Mouse (Mus musculus) heart, adult 9 months (tissue): ENCODE data around the gene Gbe1.

Source experiments
- DNase-seq, 2 experiments: peaks; one replicate each; pipeline ENCODE4 v3.0.0; 2022; ENCODE audit warnings: low spot score in 2 of 2

The Gbe1 gene

DNA sequence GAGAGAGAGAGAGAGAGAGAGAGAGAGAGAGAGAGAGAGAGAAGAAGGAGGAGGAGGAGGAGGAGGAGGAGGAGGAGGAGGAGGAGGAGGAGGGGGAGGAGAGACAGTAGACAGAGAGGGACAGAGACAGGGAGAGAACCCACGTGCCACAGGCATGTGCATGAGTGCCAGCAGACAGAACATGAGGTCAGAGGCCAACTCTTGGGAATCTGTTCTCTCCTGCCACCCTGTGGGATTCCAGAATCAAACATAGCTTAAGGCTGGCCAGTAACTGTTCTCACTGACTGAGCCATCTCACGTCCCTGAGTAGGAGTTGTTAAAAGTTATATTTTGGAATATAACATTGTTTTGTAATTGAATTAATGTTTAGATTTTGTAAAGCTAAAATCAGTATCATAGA lies 39.3 kb downstream of the Gbe1 start:
- peak; percentile 50 to 62 for DNase-seq

DNA sequence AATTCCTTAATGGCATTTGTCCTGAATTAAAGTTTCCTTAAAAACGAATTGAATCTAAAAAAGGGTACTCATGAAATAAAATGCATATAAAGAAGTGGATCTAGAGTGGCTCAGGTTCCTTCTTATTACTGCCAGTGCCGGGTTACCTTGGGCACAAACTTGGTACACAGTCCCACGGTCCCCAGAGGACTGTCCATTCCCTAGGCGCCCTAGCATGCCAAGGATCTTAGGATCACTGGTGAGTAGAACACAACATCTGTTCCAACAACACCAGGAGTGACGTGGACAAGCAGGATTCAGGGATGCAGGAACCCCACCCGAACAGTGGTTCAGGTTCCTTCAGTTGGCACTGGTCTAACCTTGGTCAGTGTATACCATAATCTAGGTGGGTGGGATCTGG lies 44.6 kb downstream of the Gbe1 start:
- DNase-seq: no peak

DNA sequence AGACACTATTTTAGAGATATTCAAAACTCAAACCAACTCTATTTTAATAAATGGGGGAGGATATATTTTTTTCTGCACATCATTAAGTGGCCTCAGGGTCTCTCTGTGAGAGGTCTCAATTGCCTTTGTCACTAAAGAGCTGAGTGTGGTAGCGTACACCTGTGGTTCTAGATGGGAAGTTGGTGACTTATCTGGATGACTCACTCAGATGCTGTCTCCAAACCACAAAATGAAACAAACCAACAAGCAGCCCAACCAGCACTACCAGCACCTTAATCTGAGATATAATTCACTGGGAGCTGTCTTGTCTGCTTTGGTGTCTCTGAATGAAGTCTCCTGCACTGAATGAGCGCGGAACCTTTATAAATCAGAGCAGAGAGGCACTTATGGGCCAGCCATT lies 51.5 kb downstream of the Gbe1 start:
- no peak for DNase-seq

DNA sequence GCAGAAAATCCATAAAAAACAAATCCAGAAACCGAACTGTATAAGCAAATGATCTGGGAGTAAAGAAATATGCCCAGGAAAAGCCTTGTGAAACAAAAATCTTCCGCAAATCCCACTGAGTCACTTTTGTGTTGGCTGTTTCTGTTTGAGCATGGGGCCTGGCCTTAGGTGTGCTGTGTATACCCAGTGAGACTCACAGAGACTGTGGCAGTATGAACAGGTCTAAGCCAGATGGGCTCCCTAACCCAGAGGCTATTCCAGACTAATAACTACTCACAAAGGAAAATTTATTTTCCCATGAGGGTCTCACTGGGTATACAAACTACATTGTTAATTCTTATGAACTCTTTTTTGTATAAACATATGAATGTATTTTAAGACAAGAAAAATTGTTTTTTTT lies 67.3 kb downstream of the Gbe1 start:
- no peak for DNase-seq

DNA sequence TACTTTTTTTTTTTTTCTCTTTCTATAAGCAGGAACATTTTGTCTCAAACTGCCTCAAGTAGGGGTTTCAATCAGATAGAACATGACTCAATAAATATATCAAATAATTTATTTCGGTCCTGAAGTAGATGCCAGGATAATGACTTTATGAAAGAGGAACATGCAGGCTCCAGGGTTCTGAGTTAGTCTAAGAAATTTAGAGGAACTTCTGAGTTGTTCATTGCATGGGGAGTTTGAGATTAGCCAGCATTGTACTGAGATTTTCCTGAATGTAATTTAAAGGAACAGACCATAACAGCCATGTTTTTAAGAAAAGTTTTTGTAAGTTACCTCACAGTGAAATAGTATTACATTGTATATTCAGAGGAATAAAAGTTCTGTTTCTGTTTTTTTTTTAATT lies 71.7 kb downstream of the Gbe1 start:
- DNase-seq: no peak

DNA sequence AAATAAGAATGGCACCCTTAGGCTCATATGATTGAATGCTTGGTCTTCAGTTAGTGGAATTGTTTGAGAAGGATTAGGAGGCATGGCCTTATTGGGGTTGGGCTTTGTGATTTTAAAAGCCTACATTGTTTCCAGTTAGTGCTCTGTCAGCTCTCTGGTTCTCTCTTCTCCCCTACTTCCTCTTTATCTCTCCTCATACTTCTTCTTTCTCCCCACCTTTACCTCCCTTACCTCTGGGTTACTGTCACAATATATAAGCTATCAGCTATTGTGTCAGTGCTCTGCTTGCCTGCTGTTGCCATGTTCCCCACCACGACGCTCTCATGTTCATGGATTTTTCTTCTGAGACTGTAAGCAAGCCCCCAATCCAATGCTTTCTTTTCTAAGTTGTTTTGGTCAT lies 73.6 kb downstream of the Gbe1 start:
- DNase-seq: no peak

DNA sequence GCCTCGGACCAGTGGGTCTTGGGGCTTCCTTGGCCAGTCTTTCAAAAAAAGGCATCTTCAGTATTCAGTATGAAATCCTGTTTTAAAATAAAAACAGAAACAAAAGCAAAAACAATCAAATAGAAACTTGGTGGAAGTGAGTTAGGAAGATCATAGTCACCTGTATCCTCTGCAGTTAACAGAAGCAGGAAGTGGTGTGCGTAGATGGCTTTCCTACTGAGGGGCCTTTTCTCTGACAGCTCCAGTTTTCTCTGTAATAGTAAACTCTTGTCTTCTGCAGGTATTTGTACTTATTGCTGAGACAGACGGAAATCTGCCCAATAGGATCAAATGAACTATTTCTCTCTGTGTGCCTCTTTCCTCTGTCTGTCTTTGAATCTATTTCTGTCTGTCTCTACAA lies 81.5 kb downstream of the Gbe1 start:
- DNase-seq: no peak

DNA sequence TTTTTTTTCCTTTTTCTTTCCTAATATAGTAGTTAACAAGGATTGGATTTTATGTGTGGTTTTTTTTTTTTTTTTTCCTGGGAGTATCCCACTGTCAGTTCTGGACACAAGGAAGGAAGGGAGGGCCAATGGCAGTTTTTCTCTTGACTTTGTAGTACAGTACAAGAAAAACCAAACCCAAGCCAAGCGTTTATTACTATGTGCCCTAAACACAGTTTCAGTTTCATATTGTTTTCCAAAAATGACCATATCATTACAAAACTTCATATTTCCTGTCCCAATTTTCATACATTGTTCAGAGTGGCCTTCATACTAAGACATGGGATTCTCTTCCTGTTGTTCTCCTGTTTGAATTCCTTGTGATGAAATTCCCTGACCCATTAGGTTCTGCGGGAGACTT lies 94.0 kb downstream of the Gbe1 start:
- no peak for DNase-seq

DNA sequence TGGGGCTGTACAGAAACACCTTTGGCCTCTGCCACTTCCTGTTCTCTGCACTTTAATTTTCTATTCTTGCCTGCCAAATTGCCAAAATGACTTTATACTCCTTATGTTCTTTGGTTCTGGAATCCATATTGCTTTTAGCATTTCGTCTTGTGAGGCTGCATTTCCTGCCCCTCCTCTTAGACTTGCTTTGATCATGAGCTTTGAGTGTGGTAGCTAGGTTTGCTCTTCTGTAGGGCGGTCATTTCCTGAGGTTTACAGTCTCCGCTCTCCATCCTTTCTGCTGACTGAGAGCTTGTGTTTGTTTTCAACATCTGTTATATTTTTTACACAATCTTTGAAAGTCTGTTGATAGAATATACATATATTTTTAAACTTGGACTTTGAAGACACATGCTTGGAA lies 107.3 kb downstream of the Gbe1 start:
- no peak for DNase-seq

DNA sequence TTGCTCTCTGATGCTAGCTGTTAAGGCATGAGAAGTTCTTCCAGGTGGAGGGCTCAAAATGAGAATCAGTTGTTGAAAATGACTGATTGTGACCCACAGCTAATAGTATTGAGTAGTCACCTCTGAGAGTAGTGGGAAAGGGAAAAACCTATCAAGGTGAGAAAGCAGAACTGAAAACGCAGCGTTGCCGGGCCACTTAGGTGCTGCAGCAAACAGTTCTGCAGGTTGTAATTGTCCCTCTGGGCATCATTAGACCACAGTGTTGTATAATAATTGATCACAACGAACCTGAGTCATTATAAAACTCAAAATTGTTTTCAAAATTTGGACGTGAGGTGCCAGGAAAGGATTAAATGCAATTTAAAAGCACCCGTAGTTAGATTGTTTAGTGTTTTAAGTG lies 135.8 kb downstream of the Gbe1 start:
- no peak for DNase-seq

DNA sequence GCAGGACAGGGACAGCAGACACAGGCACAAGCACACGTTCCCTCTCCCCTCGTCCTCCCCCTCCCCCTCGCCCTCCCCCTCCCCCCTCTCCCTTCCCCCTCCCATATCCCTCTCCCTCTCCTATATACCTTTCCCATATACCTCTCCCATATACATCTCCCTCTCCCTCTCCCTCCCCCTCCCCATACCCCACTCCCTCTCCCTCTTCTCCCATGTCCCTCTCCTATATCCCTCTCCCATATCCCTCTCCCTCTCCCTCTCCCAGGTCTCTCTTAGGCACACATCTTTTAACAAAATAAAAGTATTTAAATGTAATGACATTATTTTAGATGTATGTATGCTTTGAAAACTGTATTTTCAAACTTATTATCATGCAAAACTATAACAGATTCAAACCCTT lies 161.8 kb downstream of the Gbe1 start:
- no peak for DNase-seq

DNA sequence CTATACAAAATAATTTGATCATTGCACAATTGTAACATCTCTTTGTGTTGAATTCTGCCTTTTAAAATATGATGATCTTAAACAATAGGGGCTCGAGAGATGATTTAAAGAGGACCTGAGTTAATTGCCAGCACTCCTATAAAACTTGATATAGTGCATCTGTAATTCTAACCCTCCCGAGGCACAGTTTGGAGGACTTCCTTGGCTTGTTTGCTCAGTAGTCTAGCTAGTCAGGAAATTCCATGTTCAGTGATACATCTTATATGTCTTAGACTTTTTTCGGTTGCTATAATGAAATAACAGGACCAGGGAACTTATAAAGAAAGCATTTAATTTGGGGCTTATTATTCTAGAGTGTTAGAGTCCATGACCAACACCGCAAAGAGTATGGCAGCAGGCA lies 162.4 kb downstream of the Gbe1 start:
- DNase-seq: no peak

DNA sequence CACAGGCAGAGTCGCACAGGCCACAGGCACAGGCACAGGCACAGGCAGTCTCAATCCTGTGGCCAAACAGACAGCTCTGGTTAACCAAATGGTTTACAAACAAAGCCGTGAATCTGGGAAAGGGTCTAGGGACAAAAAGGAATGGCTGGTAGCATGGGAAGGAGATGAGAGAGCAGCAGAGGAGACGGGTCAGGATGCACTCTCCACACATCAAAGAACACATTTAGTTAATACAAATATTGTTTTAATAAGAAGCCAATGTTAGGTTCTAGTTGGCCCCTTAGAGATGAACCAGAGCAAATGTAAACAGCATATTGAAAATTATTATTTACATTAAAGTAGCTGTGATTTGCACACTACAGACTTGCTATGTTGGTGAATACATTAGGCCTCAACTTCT lies 166.7 kb downstream of the Gbe1 start:
- no peak for DNase-seq

DNA sequence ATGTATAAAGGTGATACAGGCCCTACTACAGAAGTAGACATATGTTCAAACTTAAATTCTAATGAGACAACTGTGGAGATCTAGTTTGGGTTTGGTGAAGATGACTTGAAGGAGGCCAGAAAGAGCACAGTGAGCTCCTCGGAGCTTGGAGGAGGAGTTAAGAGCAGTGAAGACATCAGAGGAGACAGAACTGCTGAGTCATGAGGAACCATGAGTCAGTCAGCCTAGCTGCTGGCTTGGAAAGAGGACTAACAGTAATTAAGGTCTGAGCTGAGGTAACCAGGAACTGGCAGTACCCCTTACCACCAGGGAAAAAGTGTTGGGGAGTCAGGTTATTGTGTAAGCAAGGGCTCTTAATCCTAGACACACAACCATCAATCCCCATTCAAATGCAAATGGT lies 192.7 kb downstream of the Gbe1 start:
- DNase-seq: no peak

DNA sequence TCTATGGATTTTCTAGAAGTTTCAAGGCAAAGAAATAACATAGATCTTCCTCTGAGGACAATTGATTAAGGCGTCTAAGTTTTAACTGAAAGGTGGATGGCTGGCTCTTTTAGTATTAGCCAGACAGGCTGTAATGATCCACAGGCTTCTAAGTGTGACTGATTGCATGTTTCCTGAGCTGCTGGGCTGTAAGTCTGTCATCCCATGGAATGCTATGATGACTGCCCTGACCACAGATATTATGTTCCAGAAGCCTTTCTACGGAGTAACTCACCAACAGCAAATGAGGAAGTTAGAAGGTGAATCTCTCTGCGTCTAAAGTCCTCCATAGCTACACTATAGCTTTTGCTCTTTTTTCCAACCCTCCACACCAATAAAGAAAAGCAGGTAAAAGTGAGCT lies 197.2 kb downstream of the Gbe1 start:
- DNase-seq: no peak

DNA sequence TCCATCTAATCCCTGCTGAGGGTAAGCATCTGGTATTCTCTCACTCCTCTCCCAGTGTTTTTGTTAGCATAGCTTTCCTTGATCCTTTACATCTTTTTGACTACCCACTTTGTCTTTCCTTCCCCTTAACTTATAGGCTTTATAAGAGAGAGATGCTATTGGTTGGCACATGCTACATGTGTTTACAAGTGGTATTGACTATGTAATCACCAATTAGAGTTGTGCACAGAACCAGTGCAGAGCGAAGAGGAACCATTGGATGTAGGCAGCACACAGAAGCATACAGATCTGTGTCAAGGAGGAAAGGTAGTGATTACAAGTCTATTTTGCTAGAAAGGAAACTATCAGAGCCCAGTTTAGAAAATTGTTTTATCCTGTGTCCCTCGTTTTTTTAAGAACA lies 209.1 kb downstream of the Gbe1 start:
- DNase-seq: no peak

DNA sequence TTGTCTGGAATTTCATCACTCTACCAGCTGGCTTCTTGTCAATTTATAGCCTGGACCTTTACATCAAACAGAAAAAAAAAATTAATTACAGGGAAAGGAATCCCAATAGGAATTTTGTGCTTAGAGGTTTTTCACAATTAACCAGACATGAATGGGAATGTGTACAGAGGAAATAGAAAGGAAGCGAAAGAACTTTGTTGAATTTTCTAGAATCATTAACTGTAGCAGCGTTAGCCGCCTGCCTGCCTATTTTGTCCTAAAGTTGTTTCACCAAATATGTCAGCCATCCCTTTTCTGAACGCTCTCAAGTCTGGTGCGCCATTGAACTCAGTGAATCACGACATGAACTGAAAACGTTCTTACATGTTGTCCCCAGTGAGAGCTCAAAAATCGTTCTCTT lies 209.8 kb downstream of the Gbe1 start:
- no peak for DNase-seq

DNA sequence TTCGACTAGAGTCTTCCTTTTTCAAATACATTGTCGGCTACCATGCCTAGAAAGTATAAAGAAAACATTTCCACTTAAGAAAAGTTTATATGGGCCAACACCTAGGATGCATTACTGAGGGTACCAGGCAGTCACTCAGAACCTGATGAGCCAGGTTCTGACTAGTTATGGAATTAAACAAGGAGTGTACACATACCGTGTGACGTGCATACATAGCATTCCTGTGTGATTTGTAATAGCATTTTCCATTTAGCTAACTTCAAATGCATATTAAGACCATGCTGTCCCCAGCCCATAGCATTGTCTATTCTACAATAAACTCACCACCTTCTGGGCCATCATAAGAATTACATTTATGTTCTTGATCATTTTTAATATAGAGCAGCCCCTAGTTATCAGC lies 210.5 kb downstream of the Gbe1 start:
- no peak for DNase-seq

DNA sequence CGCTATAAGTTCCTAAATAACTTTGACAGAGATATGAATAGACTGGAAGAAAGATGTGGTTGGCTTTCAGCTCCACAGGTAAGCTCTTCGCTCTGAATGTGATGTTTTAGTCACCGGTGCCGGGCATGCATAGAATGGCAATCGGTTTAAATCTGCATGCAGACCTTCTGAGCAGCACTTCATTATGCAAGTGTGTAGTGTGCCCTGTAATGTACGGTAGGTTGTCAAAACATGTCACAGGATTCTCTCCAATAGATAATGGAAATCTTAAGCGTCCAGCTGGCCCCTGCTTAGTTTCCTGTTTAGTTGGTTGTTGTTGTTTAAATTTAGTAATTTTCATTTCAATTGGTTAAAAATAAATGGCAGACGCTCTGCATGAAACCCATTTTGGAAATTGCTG lies 213.5 kb downstream of the Gbe1 start:
- DNase-seq: no peak

DNA sequence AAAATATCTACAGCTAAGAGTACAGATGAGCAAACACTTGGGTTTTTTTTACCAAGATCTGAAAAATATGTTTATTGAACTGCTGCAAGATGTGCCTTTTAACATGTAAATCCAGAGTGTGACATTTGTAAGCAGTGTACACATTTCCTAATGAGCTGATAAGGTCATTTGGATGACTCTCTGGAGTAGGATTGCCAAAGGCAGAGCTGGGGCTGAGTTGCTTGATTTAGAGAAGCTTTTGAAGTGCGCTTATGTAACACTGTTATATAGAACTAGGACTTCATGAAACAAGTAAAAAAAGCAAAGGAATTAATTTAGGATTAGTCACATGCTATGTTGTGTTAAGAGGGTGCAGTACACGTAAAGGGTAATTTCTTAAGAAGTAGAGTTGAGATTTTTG lies 221.5 kb downstream of the Gbe1 start:
- no peak for DNase-seq

DNA sequence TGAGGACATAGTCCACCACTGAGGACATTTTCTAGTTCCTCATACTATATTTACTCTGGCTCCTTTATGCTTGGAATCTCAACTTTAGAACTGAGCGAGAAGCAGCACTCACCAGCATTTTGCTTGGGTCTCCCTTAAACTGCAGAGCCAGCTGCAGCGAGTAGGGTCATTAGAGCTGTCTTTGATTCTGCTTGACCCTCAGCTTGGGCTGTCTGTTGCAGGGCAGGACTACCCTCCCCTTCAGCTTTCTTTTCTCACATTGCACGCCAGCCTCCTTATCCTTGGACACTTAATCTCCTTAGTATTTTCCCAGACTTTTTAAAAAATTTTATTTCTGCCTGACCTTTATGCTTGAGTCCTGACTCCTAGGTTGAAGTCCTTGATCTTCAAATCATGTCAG lies 237.1 kb downstream of the Gbe1 start:
- no peak for DNase-seq

DNA sequence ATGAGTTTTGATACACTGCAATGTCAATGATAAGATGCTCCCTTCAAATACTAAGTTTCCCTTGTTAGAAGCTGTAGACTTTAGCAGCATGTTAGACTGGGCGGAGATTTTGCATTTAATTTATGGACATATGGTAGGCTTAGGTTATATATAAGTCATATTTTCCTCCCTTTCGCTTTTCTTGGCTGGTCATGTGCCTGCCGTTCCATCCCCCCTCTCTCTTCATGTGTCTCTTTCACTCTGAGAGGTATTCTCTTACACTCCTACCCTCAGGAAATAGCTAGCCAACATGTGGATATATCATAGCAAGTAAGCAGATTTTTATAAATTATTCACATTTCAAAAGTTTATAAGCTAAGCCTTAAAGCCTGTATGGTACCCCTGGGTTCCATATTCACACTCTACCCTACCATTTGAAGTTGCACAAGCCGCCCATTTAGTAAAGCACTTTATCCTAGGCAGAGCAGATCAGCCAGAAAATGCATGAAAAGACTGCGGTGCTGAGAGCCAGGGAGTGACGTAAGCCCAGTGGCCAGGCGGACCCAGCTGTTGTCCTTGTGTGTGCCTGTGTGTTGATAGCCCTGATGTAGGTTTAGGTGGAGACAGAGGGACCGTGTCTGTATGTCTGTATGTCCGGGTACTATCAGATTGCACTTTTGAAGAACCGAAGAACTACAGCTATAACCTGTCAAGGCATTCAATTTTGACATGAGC lies 248.0 kb downstream of the Gbe1 start:
- peak; percentile 63 to 78 for DNase-seq

DNA sequence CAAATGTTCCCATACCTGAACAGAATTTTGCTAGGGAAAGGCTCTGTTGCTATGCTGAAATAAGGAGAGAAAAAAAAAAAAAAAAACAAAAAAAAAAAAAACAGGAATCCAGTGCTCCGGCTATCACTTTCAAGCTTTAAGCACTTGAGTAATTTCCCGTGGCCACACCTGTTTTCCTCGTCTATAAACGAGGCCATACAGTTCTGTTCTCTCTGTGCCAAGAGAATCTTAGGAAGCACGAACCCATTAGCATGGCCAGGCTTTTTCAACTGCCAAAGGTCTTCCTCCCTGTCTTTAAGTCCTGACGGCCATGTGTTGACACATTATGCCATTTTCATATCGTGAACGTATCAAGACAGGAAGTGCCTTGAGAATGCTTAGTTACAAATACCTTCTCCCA lies 248.8 kb downstream of the Gbe1 start:
- DNase-seq: no peak

DNA sequence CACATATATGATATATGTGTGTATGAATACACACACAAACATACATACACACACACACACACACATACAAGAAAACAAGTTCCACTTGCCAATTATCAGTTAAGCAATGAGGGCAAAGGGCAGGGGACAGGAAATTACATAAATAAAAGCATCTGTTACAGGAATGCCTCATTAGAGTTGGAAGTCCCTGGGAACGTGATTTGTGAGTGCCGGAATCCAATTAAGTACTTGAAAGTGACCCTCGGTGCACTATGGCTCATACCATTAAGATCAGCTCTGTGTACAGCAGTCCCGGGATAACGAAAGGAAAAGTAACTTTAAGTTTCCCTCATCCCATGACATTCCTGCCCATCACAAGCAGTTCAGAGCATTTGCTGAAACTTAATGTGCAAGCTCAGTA lies 249.7 kb downstream of the Gbe1 start:
- peak in 1 of 2 experiments; percentile 14 for DNase-seq
